In genomic region chr8:108183296-108183695, GRCm38 (mm10) we compare ENCODE assay signal across 13 mouse cellular contexts.
"Had no signal": no experiment of that assay in that cellular context is flagged by ENCODE, and none has a peak within 500 bp of the region (broad histone marks: within the 10 kb centered on the region; RNA-seq: fewer than 3 reads in every experiment).

No protein-coding gene starts in this region.

- H3K4me2 ChIP-seq: limb, embryonic 12.5 days; neural tube, embryonic 12.5 days had no signal

- H3K4me3 ChIP-seq: layer of hippocampus, adult 2 months; limb, embryonic 12.5 days; neural tube, embryonic 12.5 days had no signal

- H3K4me1 ChIP-seq: neural tube, embryonic 12.5 days had no signal

- H3K27ac ChIP-seq: layer of hippocampus, adult 2 months; limb, embryonic 12.5 days; liver, embryonic 14.5 days; neural tube, embryonic 12.5 days had no signal

- H3K36me3 ChIP-seq: limb, embryonic 12.5 days; neural tube, embryonic 12.5 days had no signal

- ATAC-seq: inflammation-experienced regulatory T-cells, adult 6 months had no signal

- H3K9ac ChIP-seq: limb, embryonic 12.5 days; liver, embryonic 14.5 days; neural tube, embryonic 12.5 days had no signal

- DNase-seq: kidney, adult 18-20 months; kidney, postnatal 10 days; kidney, postnatal 4 days; lung, adult 18-20 months; right cerebral cortex, postnatal 4 days; spleen, adult 18-20 months; thymus, adult 18-20 months; thymus, postnatal 4 days had no signal

- H3K9me3 ChIP-seq: limb, embryonic 12.5 days; neural tube, embryonic 12.5 days had no signal

- H3K27me3 ChIP-seq: limb, embryonic 12.5 days; neural tube, embryonic 12.5 days had no signal
